Mouse (Mus musculus): ENCODE data around the gene Daam1. TPM values are rescaled to one million over a fixed set of nuclear protein-coding genes. Genes with fewer than 3 reads are reported as not detected.

The Daam1 gene
- polyA plus RNA-seq, 1 experiment from 2014 or later: 11.0 TPM

GRCm38 (mm10) chr12:71998653-71999052 is 167.8 kb downstream of the Daam1 start:
- H3K27ac ChIP-seq (ENCODE audit: low read length): no peak overlapping the region

GRCm38 (mm10) chr12:71999671-72000070 is 168.8 kb downstream of the Daam1 start:
- H3K36me3 ChIP-seq (ENCODE audit: insufficient read depth, low read length): no peaks in the 10 kb centered on the region; the same call in 1 of the 2 replicates
- H3K27ac ChIP-seq (ENCODE audit: low read length): no peak overlapping the region
- TF ChIP-seq CTCF (IDR thresholded peaks at IDR 0.05) (no peak), EP300 (IDR thresholded peaks at IDR 0.05) (no peak)
- no peak overlapping the region for H3K4me2 ChIP-seq (replicated peaks; ENCODE audit: low read depth, low read length)
- 92% methylated on average over 2 of the region's 2 CpGs for whole genome bisulfite sequencing
- H3K9ac ChIP-seq (replicated peaks; ENCODE audit: low read depth): no peak overlapping the region
- no peak for DNase-seq (ENCODE audit: low spot score)
- H3K27me3 ChIP-seq (replicated peaks; ENCODE audit: insufficient read depth, low read length): no peaks in the 10 kb centered on the region
- H3K4me1 ChIP-seq (ENCODE audit: insufficient read depth, low read depth, low read length): no peaks in the 10 kb centered on the region
- no peak for ATAC-seq
- no peaks in the 10 kb centered on the region for H3K9me3 ChIP-seq (ENCODE audit: low read length)
- no peak overlapping the region for H3K4me3 ChIP-seq (ENCODE audit: low read depth, low read length)

More at GRCm38 (mm10) chr12:71998653-71999052, 167.8 kb downstream of the Daam1 start:
- no peaks in the 10 kb centered on the region for H3K27me3 ChIP-seq (replicated peaks; ENCODE audit: insufficient read depth, low read length)
- TF ChIP-seq EP300 (IDR thresholded peaks at IDR 0.05): no peak
- no peak for TF ChIP-seq CTCF (IDR thresholded peaks at IDR 0.05)
- no peak overlapping the region for H3K4me3 ChIP-seq (ENCODE audit: low read depth, low read length)
- H3K9ac ChIP-seq (replicated peaks; ENCODE audit: low read depth): no peak overlapping the region
- H3K36me3 ChIP-seq (ENCODE audit: insufficient read depth, low read length): no peaks in the 10 kb centered on the region; the same call in 1 of the 2 replicates
- no peaks in the 10 kb centered on the region for H3K9me3 ChIP-seq (ENCODE audit: low read length)
- 58% methylated on average over 4 of the region's 4 CpGs for WGBS
- no peak for ATAC-seq
- no peaks in the 10 kb centered on the region for H3K4me1 ChIP-seq (ENCODE audit: insufficient read depth, low read depth, low read length)
- no peak overlapping the region for H3K4me2 ChIP-seq (replicated peaks; ENCODE audit: low read depth, low read length)
- DNase-seq (ENCODE audit: low spot score): no peak

GRCm38 (mm10) chr12:72001811-72002210 is 170.9 kb downstream of the Daam1 start:
- DNase-seq (ENCODE audit: low spot score) (no peak), ATAC-seq (peak; percentile 21; the same call in 1 of the 2 replicates)
- H3K4me3 ChIP-seq (ENCODE audit: low read depth, low read length): no peak overlapping the region
- H3K4me1 ChIP-seq (ENCODE audit: insufficient read depth, low read depth, low read length): no peaks in the 10 kb centered on the region
- 76% methylated on average over 1 of the region's 1 CpGs for WGBS
- no peak overlapping the region for H3K4me2 ChIP-seq (replicated peaks; ENCODE audit: low read depth, low read length)
- no peaks in the 10 kb centered on the region for H3K27me3 ChIP-seq (replicated peaks; ENCODE audit: insufficient read depth, low read length)
- H3K27ac ChIP-seq (ENCODE audit: low read length): no peak overlapping the region
- H3K36me3 ChIP-seq (ENCODE audit: insufficient read depth, low read length): no peaks in the 10 kb centered on the region
- H3K9ac ChIP-seq (replicated peaks; ENCODE audit: low read depth): no peak overlapping the region
- H3K9me3 ChIP-seq (ENCODE audit: low read length): no peaks in the 10 kb centered on the region
- TF ChIP-seq CTCF (IDR thresholded peaks at IDR 0.05) (no peak), EP300 (IDR thresholded peaks at IDR 0.05) (no peak)

GRCm38 (mm10) chr12:72005307-72005706 is 174.4 kb downstream of the Daam1 start:
- H3K9me3 ChIP-seq (ENCODE audit: low read length): no peaks in the 10 kb centered on the region
- no peak overlapping the region for H3K27ac ChIP-seq (ENCODE audit: low read length)
- H3K9ac ChIP-seq (replicated peaks; ENCODE audit: low read depth): no peak overlapping the region
- H3K27me3 ChIP-seq (replicated peaks; ENCODE audit: insufficient read depth, low read length): no peaks in the 10 kb centered on the region
- ATAC-seq: no peak
- no peak overlapping the region for H3K4me2 ChIP-seq (replicated peaks; ENCODE audit: low read depth, low read length)
- no peak overlapping the region for H3K4me3 ChIP-seq (ENCODE audit: low read depth, low read length)
- TF ChIP-seq CTCF (IDR thresholded peaks at IDR 0.05) (no peak), EP300 (IDR thresholded peaks at IDR 0.05) (no peak)
- no peak for DNase-seq (ENCODE audit: low spot score)
- 85% methylated on average over 3 of the region's 3 CpGs for WGBS
- H3K4me1 ChIP-seq (ENCODE audit: insufficient read depth, low read depth, low read length): no peaks in the 10 kb centered on the region
- H3K36me3 ChIP-seq (ENCODE audit: insufficient read depth, low read length): no peaks in the 10 kb centered on the region

GRCm38 (mm10) chr12:72007656-72008055 is 176.8 kb downstream of the Daam1 start:
- no peak for DNase-seq (ENCODE audit: low spot score)
- WGBS: 67% methylated on average over 3 of the region's 3 CpGs
- TF ChIP-seq CTCF (IDR thresholded peaks at IDR 0.05) (no peak), EP300 (IDR thresholded peaks at IDR 0.05) (no peak)
- no peaks in the 10 kb centered on the region for H3K9me3 ChIP-seq (ENCODE audit: low read length)
- no peak overlapping the region for H3K27ac ChIP-seq (ENCODE audit: low read length)
- no peaks in the 10 kb centered on the region for H3K4me1 ChIP-seq (ENCODE audit: insufficient read depth, low read depth, low read length)
- ATAC-seq: no peak
- no peaks in the 10 kb centered on the region for H3K27me3 ChIP-seq (replicated peaks; ENCODE audit: insufficient read depth, low read length)
- H3K9ac ChIP-seq (replicated peaks; ENCODE audit: low read depth): no peak overlapping the region
- no peaks in the 10 kb centered on the region for H3K36me3 ChIP-seq (ENCODE audit: insufficient read depth, low read length)
- H3K4me3 ChIP-seq (ENCODE audit: low read depth, low read length): no peak overlapping the region
- no peak overlapping the region for H3K4me2 ChIP-seq (replicated peaks; ENCODE audit: low read depth, low read length)

- no peaks in the 10 kb centered on the region for H3K36me3 ChIP-seq (ENCODE audit: insufficient read depth, low read length)
- no peak overlapping the region for H3K4me3 ChIP-seq (ENCODE audit: low read depth, low read length)
- no peaks in the 10 kb centered on the region for H3K4me1 ChIP-seq (ENCODE audit: insufficient read depth, low read depth, low read length)
- no peak for DNase-seq (ENCODE audit: low spot score)
- 91% methylated on average over 13 of the region's 13 CpGs for WGBS
- H3K27me3 ChIP-seq (replicated peaks; ENCODE audit: insufficient read depth, low read length): no peaks in the 10 kb centered on the region
- no peak for TF ChIP-seq CTCF (IDR thresholded peaks at IDR 0.05)
- TF ChIP-seq EP300 (IDR thresholded peaks at IDR 0.05): no peak
- no peak overlapping the region for H3K9ac ChIP-seq (replicated peaks; ENCODE audit: low read depth)
- no peak overlapping the region for H3K4me2 ChIP-seq (replicated peaks; ENCODE audit: low read depth, low read length)
- H3K9me3 ChIP-seq (ENCODE audit: low read length): no peaks in the 10 kb centered on the region
- no peak for ATAC-seq
- H3K27ac ChIP-seq (ENCODE audit: low read length): no peak overlapping the region
Observed at GRCm38 (mm10) chr12:72009051-72009902, 178.4 kb downstream of the Daam1 start.

All from lung, postnatal 0 days (tissue).